Mouse (Mus musculus): ENCODE data around the gene Atp5f1. TPM values are rescaled to one million over a fixed set of nuclear protein-coding genes. Genes with fewer than 3 reads are reported as not detected.
"Not testable (repeated sequence)": the region's sequence is repeated elsewhere in the genome, so short reads cannot be mapped to it uniquely, and the experiment has no call there.

Gene Atp5f1
- total and polyA plus RNA-seq, 3 experiments: 313 to 344 TPM; not detected in 1

DNA sequence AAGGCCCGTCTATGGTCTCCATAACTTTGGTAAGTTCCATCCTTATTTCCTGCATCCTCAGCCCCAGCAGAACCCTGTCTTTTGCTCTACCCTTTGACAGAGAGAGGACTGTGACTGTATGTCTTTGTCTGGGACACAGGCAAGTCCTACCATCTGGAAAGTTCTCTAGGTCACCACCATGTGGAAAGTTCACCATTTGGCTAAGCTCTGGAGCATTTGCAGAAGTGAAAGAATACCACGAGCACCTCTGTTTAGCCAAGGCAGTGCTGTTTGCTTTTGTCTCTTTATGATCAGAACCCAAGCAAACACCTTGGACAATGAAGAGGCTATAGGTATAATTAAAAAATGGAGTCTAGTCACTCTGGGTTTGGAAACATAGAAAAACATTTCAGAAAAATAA lies 37.9 kb downstream of the Atp5f1 start:
- no peak for DNase-seq (ENCODE audit: low read depth, low spot score)
- no peaks in the 10 kb centered on the region for H3K9me3 ChIP-seq (replicated peaks; ENCODE audit: insufficient read depth, low read length)
- no peak for TF ChIP-seq RAD21 (IDR thresholded peaks at IDR 0.05; ENCODE audit: low read depth, low read length)
- TF ChIP-seq BHLHE40 (IDR thresholded peaks at IDR 0.05; ENCODE audit: borderline replicate concordance, low read depth, low read length): no peak
- no peak for TF ChIP-seq POLR2AphosphoS2 (IDR thresholded peaks at IDR 0.05; ENCODE audit: low read length)
- TF ChIP-seq MYC (IDR thresholded peaks at IDR 0.05; ENCODE audit: low read depth, low read length): no peak
- TF ChIP-seq MXI1 (IDR thresholded peaks at IDR 0.05; ENCODE audit: low read depth, low read length): no peak
- no peak for TF ChIP-seq EP300 (IDR thresholded peaks at IDR 0.05; ENCODE audit: low read depth in 1 of 2, low read length in 2 of 2)
- no peak for TF ChIP-seq JUND (IDR thresholded peaks at IDR 0.05; ENCODE audit: low read depth, low read length)
- TF ChIP-seq RCOR1 (IDR thresholded peaks at IDR 0.05; ENCODE audit: low read depth, low read length): no peak
- no peak for TF ChIP-seq ELF1 (IDR thresholded peaks at IDR 0.05; ENCODE audit: low read depth, low read length)
- no peak for TF ChIP-seq ZMIZ1 (IDR thresholded peaks at IDR 0.05; ENCODE audit: low read depth, low read length)
- TF ChIP-seq UBTF (IDR thresholded peaks at IDR 0.05; ENCODE audit: borderline replicate concordance, insufficient read depth, low read depth, low read length): no peak
- no peak for TF ChIP-seq SIN3A (IDR thresholded peaks at IDR 0.05; ENCODE audit: low read length)
- no peak for TF ChIP-seq NRF1 (IDR thresholded peaks at IDR 0.05; ENCODE audit: insufficient read depth, low read depth, low read length, poor library complexity, severe bottlenecking)
- no peak for TF ChIP-seq MEF2A (IDR thresholded peaks at IDR 0.05; ENCODE audit: extremely low read depth, insufficient replicate concordance, low read depth, low read length, poor library complexity, severe bottlenecking)
- peaks cover 18 to 41% of the 10 kb centered on the region in 2 experiments for H3K4me1 ChIP-seq (ENCODE audit: control insufficient read depth in 1 of 2, insufficient read depth in 2 of 2, low read length in 2 of 2)
- no peak overlapping the region for H3K4me3 ChIP-seq (ENCODE audit: control insufficient read depth in 1 of 2, insufficient read depth in 1 of 2, low read depth in 2 of 2, low read length in 2 of 2)
- no peaks in the 10 kb centered on the region for H3K79me2 ChIP-seq (ENCODE audit: control insufficient read depth, insufficient read depth, low read length, poor library complexity)
- H3K27ac ChIP-seq (ENCODE audit: control insufficient read depth, low read depth, low read length): no peak overlapping the region
- peaks cover 0 to 39% of the 10 kb centered on the region in 2 experiments; a peak in 2 of 4 replicates for H3K36me3 ChIP-seq (ENCODE audit: control insufficient read depth in 1 of 2, insufficient read depth in 2 of 2, low read length in 2 of 2)
- H3K27me3 ChIP-seq (ENCODE audit: control insufficient read depth in 1 of 2, insufficient read depth in 2 of 2, low read length in 2 of 2): no peaks in the 10 kb centered on the region
- H3K9ac ChIP-seq (ENCODE audit: control insufficient read depth, low read depth, low read length, poor library complexity, severe bottlenecking): no peak overlapping the region

- not testable (repeated sequence) for H3K9me3 ChIP-seq (replicated peaks; ENCODE audit: insufficient read depth, low read length); H3K79me2 ChIP-seq (ENCODE audit: control insufficient read depth, insufficient read depth, low read length, poor library complexity); H3K27me3 ChIP-seq (ENCODE audit: control insufficient read depth in 1 of 2, insufficient read depth in 2 of 2, low read length in 2 of 2); H3K4me3 ChIP-seq (ENCODE audit: control insufficient read depth in 1 of 2, insufficient read depth in 1 of 2, low read depth in 2 of 2, low read length in 2 of 2); H3K9ac ChIP-seq (ENCODE audit: control insufficient read depth, low read depth, low read length, poor library complexity, severe bottlenecking)
- DNase-seq (ENCODE audit: low read depth, low spot score): peak; percentile 60
- peak overlapping the region; percentile 41 for H3K27ac ChIP-seq (ENCODE audit: control insufficient read depth, low read depth, low read length)
- H3K4me1 ChIP-seq (ENCODE audit: control insufficient read depth in 1 of 2, insufficient read depth in 2 of 2, low read length in 2 of 2): peaks cover 16 to 41% of the 10 kb centered on the region in 2 experiments
- TF ChIP-seq MXI1 (IDR thresholded peaks at IDR 0.05; ENCODE audit: low read depth, low read length) (peak; percentile 33; the same call in 1 of the 2 replicates), EP300 (IDR thresholded peaks at IDR 0.05; ENCODE audit: low read depth in 1 of 2, low read length in 2 of 2) (peak in 1 of 2 experiments; percentile 36; a peak in 1 of 4 replicates), MAX (IDR thresholded peaks at IDR 0.05; ENCODE audit: low read length) (0 out of 2 replicates have a peak, but pooled peaks have one; percentile 45), MYC (IDR thresholded peaks at IDR 0.05; ENCODE audit: low read depth, low read length) (peak; percentile 51; the same call in 1 of the 2 replicates), GATA1 (IDR thresholded peaks at IDR 0.05; ENCODE audit: low read depth, low read length) (peak; percentile 57; the same call in 1 of the 2 replicates), ETS1 (IDR thresholded peaks at IDR 0.05; ENCODE audit: low read depth, low read length) (0 out of 2 replicates have a peak, but pooled peaks have one; percentile 15)
- H3K36me3 ChIP-seq (ENCODE audit: control insufficient read depth in 1 of 2, insufficient read depth in 2 of 2, low read length in 2 of 2): peaks cover 0 to 40% of the 10 kb centered on the region in 2 experiments; a peak in 2 of 4 replicates
Measured at GRCm38 (mm10) chr3:105920743-105921142, 39.2 kb downstream of the Atp5f1 start.

All from MEL (cell line).